Mouse (Mus musculus): Measurements from ENCODE around the gene Zfp385a. TPM values are rescaled to one million over a fixed set of nuclear protein-coding genes. Genes with fewer than 3 reads are reported as not detected.
"Not testable (repeated sequence)": the region's sequence is repeated elsewhere in the genome, so short reads cannot be mapped to it uniquely, and the experiment has no call there.

The Zfp385a gene
- polyA plus RNA-seq, 1 experiment from 2014 or later: 18.4 TPM

DNA sequence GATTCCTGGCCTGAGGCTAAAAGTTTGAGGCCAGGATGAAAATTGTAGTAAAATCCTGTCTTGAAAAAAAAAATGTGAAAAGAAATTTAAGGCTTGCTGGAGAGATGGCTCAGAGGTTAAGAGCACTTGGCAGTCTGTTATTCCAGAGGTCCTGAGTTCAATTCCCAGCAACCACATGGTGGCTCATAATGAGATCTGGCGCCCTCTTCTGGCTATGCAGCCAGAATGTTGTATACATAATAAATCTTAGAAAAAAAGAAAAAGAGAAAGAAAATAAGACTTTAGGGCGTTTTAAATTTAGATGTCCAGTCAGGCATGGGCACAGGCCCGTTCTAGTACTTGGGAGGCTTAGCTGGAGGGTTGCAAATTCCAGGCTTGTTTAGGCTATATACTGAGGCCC lies 60.1 kb downstream of the Zfp385a start:
- Histone ChIP-seq H3K4me2 (ENCODE audit: low read depth, low read length) (no peak overlapping the region), H3K27me3 (replicated peaks; ENCODE audit: control insufficient read depth, insufficient read depth, low read length) (no peaks in the 10 kb centered on the region), H3K9ac (ENCODE audit: low read depth, low read length) (no peak overlapping the region), H3K36me3 (ENCODE audit: control insufficient read depth, insufficient read depth, low read length) (0 out of 2 replicates have a peak, but pooled peaks cover 3% of the 10 kb centered on the region), H3K4me3 (ENCODE audit: low read depth, low read length) (no peak overlapping the region), H3K4me1 (ENCODE audit: control insufficient read depth, insufficient read depth, low read length) (0 out of 2 replicates have a peak, but pooled peaks cover 2% of the 10 kb centered on the region), H3K9me3 (ENCODE audit: control insufficient read depth, low read length) (no peaks in the 10 kb centered on the region), H3K27ac (replicated peaks; ENCODE audit: low read depth, low read length) (no peak overlapping the region)
- no peak for ATAC-seq (ENCODE audit: low read depth)
- DNase-seq (ENCODE audit: low spot score): no peak
- 61% methylated on average over 3 of the region's 3 CpGs for WGBS

DNA sequence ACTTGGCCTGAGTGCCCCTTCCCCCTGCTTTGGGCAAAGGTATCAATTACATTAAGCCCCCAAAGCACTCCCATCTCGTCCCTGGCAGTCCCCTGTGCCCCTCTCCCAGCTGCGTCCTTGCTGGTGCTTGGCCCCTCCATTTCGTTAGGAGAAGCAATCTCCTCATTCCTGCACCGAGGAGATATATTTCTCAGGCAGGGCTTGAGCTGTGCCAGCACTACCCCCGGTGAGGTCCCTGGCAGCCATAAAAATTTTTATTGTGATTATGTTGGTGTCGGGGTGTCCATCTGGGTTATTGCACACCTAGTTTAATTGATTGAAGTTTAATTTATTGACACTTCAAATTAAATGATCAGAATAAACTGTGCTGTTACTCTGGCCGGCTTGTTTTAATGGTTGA lies 61.9 kb downstream of the Zfp385a start:
- DNase-seq (ENCODE audit: low spot score): no peak
- no peak overlapping the region for H3K27ac ChIP-seq (replicated peaks; ENCODE audit: low read depth, low read length)
- no peak overlapping the region for H3K4me2 ChIP-seq (ENCODE audit: low read depth, low read length)
- H3K4me1 ChIP-seq (ENCODE audit: control insufficient read depth, insufficient read depth, low read length): peaks cover 7% of the 10 kb centered on the region
- H3K4me3 ChIP-seq (ENCODE audit: low read depth, low read length): no peak overlapping the region
- 0 out of 2 replicates have a peak, but pooled peaks cover 3% of the 10 kb centered on the region for H3K36me3 ChIP-seq (ENCODE audit: control insufficient read depth, insufficient read depth, low read length)
- no peak for ATAC-seq (ENCODE audit: low read depth)
- H3K9me3 ChIP-seq (ENCODE audit: control insufficient read depth, low read length): no peaks in the 10 kb centered on the region
- 48% methylated on average over 7 of the region's 7 CpGs for WGBS
- H3K27me3 ChIP-seq (replicated peaks; ENCODE audit: control insufficient read depth, insufficient read depth, low read length): no peaks in the 10 kb centered on the region
- H3K9ac ChIP-seq (ENCODE audit: low read depth, low read length): 0 out of 2 replicates have a peak overlapping the region, but pooled peaks have one; percentile 14

GRCm38 (mm10) chr15:103275943-103276342 lies 64.0 kb downstream of the Zfp385a start:
- H3K4me2 ChIP-seq (ENCODE audit: low read depth, low read length); H3K9ac ChIP-seq (ENCODE audit: low read depth, low read length); H3K27ac ChIP-seq (replicated peaks; ENCODE audit: low read depth, low read length); H3K4me1 ChIP-seq (ENCODE audit: control insufficient read depth, insufficient read depth, low read length); H3K36me3 ChIP-seq (ENCODE audit: control insufficient read depth, insufficient read depth, low read length); ATAC-seq (ENCODE audit: low read depth); H3K9me3 ChIP-seq (ENCODE audit: control insufficient read depth, low read length); H3K4me3 ChIP-seq (ENCODE audit: low read depth, low read length); DNase-seq (ENCODE audit: low spot score); H3K27me3 ChIP-seq (replicated peaks; ENCODE audit: control insufficient read depth, insufficient read depth, low read length): not testable (repeated sequence)
- 93% methylated on average over 3 of the region's 3 CpGs for WGBS

GRCm38 (mm10) chr15:103272419-103273279 lies 67.2 kb downstream of the Zfp385a start, which contains the start of gene Copz1:
Gene Copz1 (plus strand): TSS chr15:103272714.
- DNase-seq (ENCODE audit: low spot score) (peak; percentile 100), ATAC-seq (ENCODE audit: low read depth) (peak; percentile 99)
- Histone ChIP-seq H3K27me3 (replicated peaks; ENCODE audit: control insufficient read depth, insufficient read depth, low read length) (no peaks in the 10 kb centered on the region), H3K4me1 (ENCODE audit: control insufficient read depth, insufficient read depth, low read length) (peaks cover 7% of the 10 kb centered on the region), H3K9me3 (ENCODE audit: control insufficient read depth, low read length) (no peaks in the 10 kb centered on the region), H3K4me3 (ENCODE audit: low read depth, low read length) (peak within 1 kb of the TSS; percentile 79), H3K9ac (ENCODE audit: low read depth, low read length) (peak within 1 kb of the TSS; percentile 88), H3K4me2 (ENCODE audit: low read depth, low read length) (peak within 1 kb of the TSS; percentile 76), H3K36me3 (ENCODE audit: control insufficient read depth, insufficient read depth, low read length) (no peaks in the 10 kb centered on the region), H3K27ac (replicated peaks; ENCODE audit: low read depth, low read length) (peak within 1 kb of the TSS; percentile 74)
- WGBS: under 1% methylated on average over 38 of the region's 38 CpGs

GRCm38 (mm10) chr15:103268903-103269302 lies 71.0 kb downstream of the Zfp385a start:
- DNase-seq (ENCODE audit: low spot score): no peak
- Histone ChIP-seq H3K36me3 (ENCODE audit: control insufficient read depth, insufficient read depth, low read length) (no peaks in the 10 kb centered on the region), H3K4me3 (ENCODE audit: low read depth, low read length) (no peak overlapping the region), H3K4me1 (ENCODE audit: control insufficient read depth, insufficient read depth, low read length) (peaks cover 2% of the 10 kb centered on the region), H3K9me3 (ENCODE audit: control insufficient read depth, low read length) (no peaks in the 10 kb centered on the region), H3K4me2 (ENCODE audit: low read depth, low read length) (no peak overlapping the region), H3K27me3 (replicated peaks; ENCODE audit: control insufficient read depth, insufficient read depth, low read length) (no peaks in the 10 kb centered on the region), H3K27ac (replicated peaks; ENCODE audit: low read depth, low read length) (no peak overlapping the region), H3K9ac (ENCODE audit: low read depth, low read length) (no peak overlapping the region)
- WGBS: 78% methylated on average over 4 of the region's 4 CpGs
- no peak for ATAC-seq (ENCODE audit: low read depth)

GRCm38 (mm10) chr15:103264794-103265193 lies 75.1 kb downstream of the Zfp385a start:
- Histone ChIP-seq H3K27me3 (replicated peaks; ENCODE audit: control insufficient read depth, insufficient read depth, low read length) (no peaks in the 10 kb centered on the region), H3K4me2 (ENCODE audit: low read depth, low read length) (no peak overlapping the region), H3K4me1 (ENCODE audit: control insufficient read depth, insufficient read depth, low read length) (0 out of 2 replicates have a peak, but pooled peaks cover 3% of the 10 kb centered on the region), H3K4me3 (ENCODE audit: low read depth, low read length) (no peak overlapping the region), H3K27ac (replicated peaks; ENCODE audit: low read depth, low read length) (no peak overlapping the region), H3K9me3 (ENCODE audit: control insufficient read depth, low read length) (no peaks in the 10 kb centered on the region), H3K36me3 (ENCODE audit: control insufficient read depth, insufficient read depth, low read length) (no peaks in the 10 kb centered on the region), H3K9ac (ENCODE audit: low read depth, low read length) (no peak overlapping the region)
- DNase-seq (ENCODE audit: low spot score): no peak
- WGBS: 87% methylated on average over 2 of the region's 2 CpGs
- no peak for ATAC-seq (ENCODE audit: low read depth)

MicroRNA genes within 50 kb of the gene (microRNA counts, 519-probe panel; counts per million panel counts)
- microRNA mmu-miR-148b: 3,031 counts per million, percentile 71 among the panel's probes with 10 or more counts

Small RNAs within 50 kb of the gene (microRNA-seq; reads per million reads assigned to microRNA genes)
- gene Mir148b (ENCODE audit: borderline number of aligned reads) (328 reads per million, percentile 65 among the genes with 10 or more reads in this experiment), gene Mir6963 (ENCODE audit: borderline number of aligned reads) (not detected)

Other genes with a start within 250 kb of the Zfp385a start
- gene Smug1, start 173.0 kb downstream of the Zfp385a start, polyA plus RNA-seq (2014; fragmentation: Nextera tagmentation; extraction: Ambion mirVana): 14.9 and 18.4 TPM in 2 replicates
- 112 and 126 TPM in 2 replicates for gene Cbx5, start 100.3 kb downstream of the Zfp385a start, polyA plus RNA-seq (2014; fragmentation: Nextera tagmentation; extraction: Ambion mirVana)
- 573 and 661 TPM in 2 replicates for gene Hnrnpa1, start 99.7 kb downstream of the Zfp385a start, polyA plus RNA-seq (2014; fragmentation: Nextera tagmentation; extraction: Ambion mirVana)
- gene Nfe2, start 81.7 kb downstream of the Zfp385a start, polyA plus RNA-seq (2014; fragmentation: Nextera tagmentation; extraction: Ambion mirVana): 2.1 and 2.5 TPM in 2 replicates
- gene Copz1, start 67.4 kb downstream of the Zfp385a start, polyA plus RNA-seq (2014; fragmentation: Nextera tagmentation; extraction: Ambion mirVana): 274 and 289 TPM in 2 replicates
- 0.13 and 0.47 TPM in 2 replicates for gene Gpr84, start 29.5 kb downstream of the Zfp385a start, polyA plus RNA-seq (2014; fragmentation: Nextera tagmentation; extraction: Ambion mirVana)
- gene Itga5, start 26.7 kb upstream of the Zfp385a start, polyA plus RNA-seq (2014; fragmentation: Nextera tagmentation; extraction: Ambion mirVana): 63.4 TPM in 2 replicates
- gene Gtsf1, start 90.4 kb upstream of the Zfp385a start, polyA plus RNA-seq (2014; fragmentation: Nextera tagmentation; extraction: Ambion mirVana): not detected in 2 replicates
- gene Gtsf2, start 108.4 kb upstream of the Zfp385a start, polyA plus RNA-seq (2014; fragmentation: Nextera tagmentation; extraction: Ambion mirVana): not detected in 2 replicates
- gene Nckap1l, start 113.7 kb upstream of the Zfp385a start, polyA plus RNA-seq (2014; fragmentation: Nextera tagmentation; extraction: Ambion mirVana): 4.6 and 5.0 TPM in 2 replicates
- gene Pde1b, start 162.9 kb upstream of the Zfp385a start, polyA plus RNA-seq (2014; fragmentation: Nextera tagmentation; extraction: Ambion mirVana): 6.1 and 7.2 TPM in 2 replicates
- 16.7 and 18.1 TPM in 2 replicates for gene Ppp1r1a, start 197.9 kb upstream of the Zfp385a start, polyA plus RNA-seq (2014; fragmentation: Nextera tagmentation; extraction: Ambion mirVana)
- gene Glycam1, start 225.0 kb upstream of the Zfp385a start, polyA plus RNA-seq (2014; fragmentation: Nextera tagmentation; extraction: Ambion mirVana): not detected in 2 replicates

All from embryonic facial prominence, embryonic 14.5 days (tissue).